Mouse (Mus musculus) forebrain, embryonic 16.5 days (tissue): ENCODE results near the gene Ralgapa2. TPM values are rescaled to one million over a fixed set of nuclear protein-coding genes. Genes with fewer than 3 reads are reported as not detected.

Experiments used
- ATAC-seq: fragments of 200-750 bp; cut with Nextera tagmentation; 2 replicates; pipeline ENCODE4 v1.8.0; 2017; ENCODE audit warnings: mild to moderate bottlenecking, moderate library complexity
- H3K27ac ChIP-seq: fragments of 300-500 bp; sonication (generic); 2 replicates; pipeline ENCODE4 v1.5.1; 2014; ENCODE audit warnings: low read length, control low read depth
- H3K27me3 ChIP-seq: fragments of 300-500 bp; sonication (generic); replicated peaks from 2 replicates; pipeline ENCODE4 v1.6.1; 2014; ENCODE audit warnings: low read length; ENCODE audit not compliant: control insufficient read depth, insufficient read depth
- H3K36me3 ChIP-seq: fragments of 300-500 bp; sonication (generic); 2 replicates; pipeline ENCODE4 v1.6.1; 2014; ENCODE audit not compliant: control insufficient read depth, insufficient read depth
- H3K4me1 ChIP-seq: fragments of 300-500 bp; sonication (generic); replicated peaks from 2 replicates; pipeline ENCODE4 v1.6.1; 2014; ENCODE audit warnings: low read length; ENCODE audit not compliant: control insufficient read depth, insufficient read depth
- H3K4me2 ChIP-seq: fragments of 300-500 bp; sonication (generic); 2 replicates; pipeline ENCODE4 v1.6.1; 2014; ENCODE audit warnings: mild to moderate bottlenecking, low read length, control low read depth
- H3K4me3 ChIP-seq: fragments of 300-500 bp; sonication (generic); replicated peaks from 2 replicates; pipeline ENCODE4 v1.5.1; 2014; ENCODE audit warnings: mild to moderate bottlenecking, low read length, control low read depth
- H3K9ac ChIP-seq: fragments of 300-500 bp; sonication (generic); replicated peaks from 2 replicates; pipeline ENCODE4 v1.6.1; 2014; ENCODE audit warnings: low read depth, low read length, control low read depth
- H3K9me3 ChIP-seq: fragments of 300-500 bp; sonication (generic); 2 replicates; pipeline ENCODE4 v1.6.1; 2016; ENCODE audit warnings: low read length; ENCODE audit not compliant: control insufficient read depth
- WGBS: fragments of 180-500 bp; shearing (Covaris S2); extraction: QIAGEN DNeasy Blood & Tissue Kit; methylation state at CpG from one replicate; pipeline ENCODE4 v1.1.7; 2014; 5-methylcytosine and 5-hydroxymethylcytosine counted together
- polyA plus RNA-seq: library from polyadenylated mRNA; unstranded; fragments of >200 nt; fragmentation: Nextera tagmentation; extraction: Ambion mirVana; gene quantifications from 2 replicates; pipeline ENCODE4 v1.2.1, GENCODE M21; 2015

Gene Ralgapa2
- polyA plus RNA-seq, 1 experiment from 2014 or later: 14.0 TPM

DNA sequence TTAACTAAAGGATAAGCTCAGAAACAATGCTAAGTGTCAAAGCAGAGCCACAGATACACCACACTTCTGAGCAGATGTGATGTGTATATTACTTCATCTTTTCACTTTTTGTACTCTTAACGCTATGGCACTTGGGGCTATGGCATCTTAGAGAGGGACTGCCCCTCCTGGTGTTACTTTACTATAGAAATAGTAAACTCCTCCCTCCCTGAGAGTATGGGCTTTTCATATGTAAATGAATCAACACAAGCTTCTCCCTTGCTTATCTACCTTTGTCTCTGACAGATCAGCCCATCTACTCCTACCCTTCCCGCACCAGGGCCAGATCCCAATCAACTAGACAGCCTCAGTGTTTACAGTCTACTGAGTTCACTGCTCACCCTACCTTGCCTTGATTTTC lies 111.4 kb downstream of the Ralgapa2 start:
- Histone ChIP-seq H3K9me3 (no peaks in the 10 kb centered on the region), H3K27me3 (no peaks in the 10 kb centered on the region), H3K4me1 (peaks cover 6% of the 10 kb centered on the region; the same call in 1 of the 2 replicates), H3K36me3 (peaks cover 7% of the 10 kb centered on the region), H3K4me2 (no peak overlapping the region), H3K4me3 (no peak overlapping the region), H3K9ac (no peak overlapping the region), H3K27ac (no peak overlapping the region)
- 6% methylated on average over 2 of the region's 2 CpGs for WGBS
- ATAC-seq: no peak

- Histone ChIP-seq H3K27ac (peak overlapping the region; percentile 13), H3K4me2 (no peak overlapping the region), H3K4me1 (peaks cover 6% of the 10 kb centered on the region; the same call in 1 of the 2 replicates), H3K27me3 (no peaks in the 10 kb centered on the region), H3K4me3 (no peak overlapping the region), H3K9ac (no peak overlapping the region), H3K36me3 (0 out of 2 replicates have a peak, but pooled peaks cover 6% of the 10 kb centered on the region), H3K9me3 (no peaks in the 10 kb centered on the region)
- ATAC-seq: peak; percentile 71
- WGBS: 60% methylated on average over 6 of the region's 6 CpGs
These were observed 113.8 kb downstream of the Ralgapa2 start for GRCm38 (mm10) chr2:146398211-146398865.

- H3K9ac ChIP-seq: no peak overlapping the region
- no peaks in the 10 kb centered on the region for H3K9me3 ChIP-seq
- H3K36me3 ChIP-seq: peaks cover 5% of the 10 kb centered on the region; the same call in 1 of the 2 replicates
- H3K4me3 ChIP-seq: no peak overlapping the region
- WGBS: 88% methylated on average over 2 of the region's 2 CpGs
- ATAC-seq: no peak
- H3K27me3 ChIP-seq: no peaks in the 10 kb centered on the region
- no peak overlapping the region for H3K27ac ChIP-seq
- no peak overlapping the region for H3K4me2 ChIP-seq
- no peaks in the 10 kb centered on the region for H3K4me1 ChIP-seq
These were observed 124.9 kb downstream of the Ralgapa2 start for GRCm38 (mm10) chr2:146387211-146387610.

- Histone ChIP-seq H3K9ac (no peak overlapping the region), H3K4me3 (no peak overlapping the region), H3K4me1 (no peaks in the 10 kb centered on the region), H3K9me3 (no peaks in the 10 kb centered on the region), H3K27me3 (no peaks in the 10 kb centered on the region), H3K4me2 (no peak overlapping the region), H3K36me3 (0 out of 2 replicates have a peak, but pooled peaks cover 3% of the 10 kb centered on the region), H3K27ac (no peak overlapping the region)
- 14% methylated on average over 1 of the region's 1 CpGs for WGBS
- ATAC-seq: peak; percentile 63; the same call in 1 of the 2 replicates
These were observed 127.6 kb downstream of the Ralgapa2 start for GRCm38 (mm10) chr2:146384582-146384981.

DNA sequence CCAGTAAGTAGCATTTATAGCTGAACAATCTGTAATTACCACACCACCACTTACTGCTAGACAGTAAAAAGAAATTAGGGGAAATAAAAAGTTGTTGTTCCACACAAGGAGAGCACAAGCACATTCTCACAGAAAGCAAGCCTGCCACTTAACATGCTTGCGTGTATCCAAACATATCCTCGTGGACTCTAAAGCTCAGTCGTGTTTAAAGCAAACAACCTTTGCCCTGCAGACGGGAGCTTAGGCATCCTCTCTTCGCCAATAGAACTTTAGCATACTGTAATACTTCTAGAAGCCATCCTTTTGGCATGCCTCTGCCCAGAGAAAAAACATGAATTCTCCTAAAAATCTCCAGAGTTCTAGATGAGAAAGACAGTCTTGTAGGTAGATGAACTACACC lies 135.9 kb downstream of the Ralgapa2 start:
- H3K4me2 ChIP-seq: no peak overlapping the region

GRCm38 (mm10) chr2:146366098-146366497 lies 146.0 kb downstream of the Ralgapa2 start:
- no peaks in the 10 kb centered on the region for H3K27me3 ChIP-seq
- 0 out of 2 replicates have a peak overlapping the region, but pooled peaks have one; percentile 10 for H3K27ac ChIP-seq
- no peaks in the 10 kb centered on the region for H3K36me3 ChIP-seq
- H3K4me3 ChIP-seq: no peak overlapping the region
- H3K9ac ChIP-seq: no peak overlapping the region
- no peaks in the 10 kb centered on the region for H3K9me3 ChIP-seq
- ATAC-seq: no peak; the same call in 1 of the 2 replicates
- H3K4me2 ChIP-seq: no peak overlapping the region
- 57% methylated on average over 12 of the region's 12 CpGs for WGBS
- peaks cover 15% of the 10 kb centered on the region for H3K4me1 ChIP-seq

More for the DNA sequence above, 135.9 kb downstream of the Ralgapa2 start:
- ATAC-seq: no peak
- 79% methylated on average over 5 of the region's 5 CpGs for WGBS
- Histone ChIP-seq H3K9me3 (no peaks in the 10 kb centered on the region), H3K27ac (no peak overlapping the region), H3K9ac (no peak overlapping the region), H3K4me1 (no peaks in the 10 kb centered on the region), H3K27me3 (no peaks in the 10 kb centered on the region), H3K4me3 (no peak overlapping the region), H3K36me3 (peaks cover 4% of the 10 kb centered on the region; the same call in 1 of the 2 replicates)

- ATAC-seq: 0 out of 2 replicates have a peak, but pooled peaks have one; percentile 12
- Histone ChIP-seq H3K9me3 (no peaks in the 10 kb centered on the region), H3K27ac (no peak overlapping the region), H3K27me3 (no peaks in the 10 kb centered on the region), H3K9ac (no peak overlapping the region), H3K4me2 (no peak overlapping the region), H3K4me3 (no peak overlapping the region), H3K4me1 (peaks cover 15% of the 10 kb centered on the region), H3K36me3 (no peaks in the 10 kb centered on the region)
- 57% methylated on average over 11 of the region's 11 CpGs for WGBS
These were observed 146.7 kb downstream of the Ralgapa2 start for GRCm38 (mm10) chr2:146365368-146365983.

DNA sequence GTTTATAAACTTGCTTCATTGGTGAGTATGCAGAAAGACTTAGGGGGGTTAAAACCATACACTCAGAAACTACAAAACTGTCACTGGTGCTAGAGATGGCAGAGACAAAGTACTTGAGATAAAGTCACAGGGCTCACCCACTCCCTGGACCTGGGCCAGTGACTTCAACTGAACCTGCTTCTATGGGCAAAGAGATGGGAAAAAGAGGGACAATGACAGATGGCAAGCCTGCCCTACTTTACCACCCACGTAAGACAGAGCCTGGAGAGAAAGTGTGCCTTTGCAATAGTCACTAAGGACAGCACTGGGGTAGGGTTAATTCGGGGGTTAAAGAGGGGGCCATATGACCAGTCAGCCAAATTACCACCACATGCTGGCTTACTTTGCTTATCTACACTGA lies 148.7 kb downstream of the Ralgapa2 start:
- Histone ChIP-seq H3K36me3 (no peaks in the 10 kb centered on the region), H3K9ac (no peak overlapping the region), H3K27me3 (no peaks in the 10 kb centered on the region), H3K4me3 (no peak overlapping the region), H3K4me1 (peaks cover 15% of the 10 kb centered on the region), H3K9me3 (no peaks in the 10 kb centered on the region), H3K27ac (peak overlapping the region; percentile 28; the same call in 1 of the 2 replicates), H3K4me2 (no peak overlapping the region)
- ATAC-seq: no peak
- WGBS: 75% methylated on average over 2 of the region's 2 CpGs

- Histone ChIP-seq H3K9ac (no peak overlapping the region), H3K4me3 (no peak overlapping the region), H3K4me1 (peaks cover 15% of the 10 kb centered on the region), H3K36me3 (no peaks in the 10 kb centered on the region), H3K27ac (peak overlapping the region; percentile 12; the same call in 1 of the 2 replicates), H3K27me3 (no peaks in the 10 kb centered on the region), H3K4me2 (no peak overlapping the region), H3K9me3 (no peaks in the 10 kb centered on the region)
- ATAC-seq: peak; percentile 31; the same call in 1 of the 2 replicates
- 53% methylated on average over 1 of the region's 1 CpGs for WGBS
These were observed 149.2 kb downstream of the Ralgapa2 start for GRCm38 (mm10) chr2:146362932-146363331.
